Mouse (Mus musculus): Measurements from ENCODE around the gene Sirt1.
A peak's percentile ranks its signal among the peaks of the same experiment; 100 is the strongest.
"Not testable (repeated sequence)": the region's sequence is repeated elsewhere in the genome, so short reads cannot be mapped to it uniquely, and the experiment has no call there.

Gene Sirt1

GRCm38 (mm10) chr10:63388948-63389347 lies 7.4 kb upstream of the Sirt1 start:
- DNase-seq (ENCODE audit: low read depth, low spot score) = no peak

- peak; percentile 18 for DNase-seq (ENCODE audit: low read depth, low spot score)
These were observed 5.5 kb upstream of the Sirt1 start for GRCm38 (mm10) chr10:63386991-63387390.

GRCm38 (mm10) chr10:63386444-63386843 lies 4.9 kb upstream of the Sirt1 start:
- peak; percentile 88 for DNase-seq (ENCODE audit: low read depth, low spot score)

DNA sequence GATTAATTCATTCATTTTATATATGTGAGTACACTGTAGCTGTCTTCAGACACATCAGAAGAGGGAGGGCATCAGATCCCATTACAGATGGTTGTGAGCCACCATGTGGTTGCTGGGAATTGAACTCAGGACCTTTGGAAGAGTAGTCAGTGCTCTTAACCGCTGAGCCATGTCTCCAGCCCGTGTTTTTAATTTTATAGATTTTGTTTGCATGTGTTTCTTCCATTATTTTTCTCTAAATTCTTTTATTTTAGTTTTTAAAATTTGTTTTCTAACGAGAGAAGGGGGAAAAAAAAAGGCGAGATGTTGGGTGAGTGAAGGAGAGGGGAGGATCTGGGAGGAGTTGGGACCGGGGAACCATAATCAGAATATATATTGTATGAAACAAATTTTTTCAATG lies 4.4 kb upstream of the Sirt1 start:
- DNase-seq (ENCODE audit: low read depth, low spot score) = peak; percentile 36

DNA sequence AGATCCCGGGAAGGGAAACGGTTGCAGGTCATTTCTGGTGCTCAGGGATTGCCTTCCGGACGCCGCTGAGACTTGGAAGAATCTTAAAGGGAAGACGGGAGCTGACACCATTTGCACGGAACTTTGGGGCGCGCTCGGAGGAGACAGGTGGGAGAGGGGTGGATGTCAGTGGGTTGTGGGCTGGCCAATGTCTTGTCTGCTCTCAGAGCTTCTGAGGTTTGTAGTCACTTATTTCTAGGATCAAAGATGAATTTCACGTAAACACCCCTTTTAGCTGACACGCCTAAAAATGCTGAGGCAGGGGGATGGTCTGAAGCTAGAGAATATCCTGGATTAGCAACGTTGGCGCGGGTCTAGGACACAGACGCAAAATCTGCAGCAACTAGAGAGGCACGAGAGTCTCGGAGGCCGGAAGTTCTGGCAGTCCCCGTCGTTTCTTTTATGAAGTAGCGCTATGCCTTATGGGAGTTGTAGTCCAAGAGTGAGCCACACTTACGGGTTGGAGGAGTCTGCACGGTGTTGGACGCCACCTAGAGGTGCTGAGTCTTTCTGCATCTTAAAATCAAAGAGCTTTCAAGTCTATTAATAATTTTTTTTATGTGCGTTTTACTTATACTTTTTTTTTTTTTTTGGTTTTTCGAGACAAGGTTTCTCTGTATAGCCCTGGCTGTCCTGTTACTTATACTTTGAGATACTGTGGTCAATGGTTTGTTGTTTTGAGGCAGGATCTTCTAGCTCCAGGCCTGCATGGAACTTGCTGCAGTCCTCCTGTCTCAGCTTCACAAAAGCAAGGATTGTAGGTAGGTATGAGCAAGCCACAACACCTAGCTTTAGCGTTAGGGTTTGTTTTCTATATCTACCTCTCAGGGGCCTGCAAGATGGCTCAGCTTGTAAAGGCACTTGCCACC lies 1.1 kb upstream of the Sirt1 start, which contains the start of gene Dnajc12:
Dnajc12 (plus strand) TSS at position 72 of the 908 bp plus-strand sequence.
- DNase-seq (ENCODE audit: low read depth, low spot score) = peak; percentile 99

DNA sequence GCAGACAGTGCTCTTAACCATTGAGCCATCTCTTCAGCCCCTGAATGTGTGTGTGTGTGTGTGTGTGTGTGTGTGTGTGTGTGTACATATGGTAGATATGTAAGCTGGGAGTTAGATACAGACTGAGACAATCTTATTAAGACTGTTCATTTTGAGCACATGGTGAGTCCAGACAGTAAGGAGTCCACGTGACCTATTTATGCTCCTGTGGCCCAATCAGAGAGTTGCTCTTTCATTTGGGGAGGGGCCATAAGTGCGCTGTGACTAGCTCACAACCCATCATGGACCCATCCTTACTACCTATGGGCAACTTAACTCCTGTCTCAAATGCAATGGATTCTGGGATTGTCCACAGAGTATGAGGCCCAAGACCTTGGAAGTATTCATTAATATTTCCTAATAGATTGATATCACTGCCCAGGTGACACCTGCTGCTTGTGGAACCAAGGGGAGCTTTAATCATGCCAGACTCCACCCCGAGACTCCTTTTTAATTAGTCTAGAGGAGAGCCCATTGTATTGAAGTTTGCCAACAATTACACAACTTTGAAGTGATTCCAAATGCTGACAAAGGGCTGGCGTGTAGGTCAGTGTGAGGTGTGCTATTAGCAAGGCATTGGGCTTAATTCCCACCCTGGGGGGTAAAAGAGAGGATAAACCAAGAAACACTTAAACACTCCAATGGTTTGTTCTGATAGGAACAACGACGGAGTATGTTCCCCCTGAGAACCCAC lies 2.4 kb downstream of the Sirt1 start:
- DNase-seq (ENCODE audit: low read depth, low spot score) = no peak

GRCm38 (mm10) chr10:63377468-63377867 lies 4.0 kb downstream of the Sirt1 start:
- DNase-seq (ENCODE audit: low read depth, low spot score) = peak; percentile 86

DNA sequence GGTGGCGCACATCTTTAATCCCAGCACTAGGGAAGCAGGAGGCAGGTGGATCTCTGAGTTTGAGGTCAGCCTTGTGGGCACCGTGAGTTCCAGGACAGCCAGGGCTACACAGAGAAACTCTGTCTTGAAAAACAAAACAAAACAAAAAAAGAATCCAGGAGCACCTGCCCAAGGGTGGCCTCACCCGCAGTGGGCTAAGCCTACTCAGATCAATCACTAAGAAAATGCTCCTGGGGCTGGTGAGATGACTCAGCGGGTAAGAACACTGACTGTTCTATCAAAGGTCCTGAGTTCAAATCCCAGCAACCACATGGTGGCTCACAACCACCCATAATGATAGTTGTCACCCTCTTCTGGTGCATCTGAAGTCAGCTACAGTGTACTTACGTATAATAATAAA lies 5.2 kb downstream of the Sirt1 start:
- DNase-seq (ENCODE audit: low read depth, low spot score) = no peak

DNA sequence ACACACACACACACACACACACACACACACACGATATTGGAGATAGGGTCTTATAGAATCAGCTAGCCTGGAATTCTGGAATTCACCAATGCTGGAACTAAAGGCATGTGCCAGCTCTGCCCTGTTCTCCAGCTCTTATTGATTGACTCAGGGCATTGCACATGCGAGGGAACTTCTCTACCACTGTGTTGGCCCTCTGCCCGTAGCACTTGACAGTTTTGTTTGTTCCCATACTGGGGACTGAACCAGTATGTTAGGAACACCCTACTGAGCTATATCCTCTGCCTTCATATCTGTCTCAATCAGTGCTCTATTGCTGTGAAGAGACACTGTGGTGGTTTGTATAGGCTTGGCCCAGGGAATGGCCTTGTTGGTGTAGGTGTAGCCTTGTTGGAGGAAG lies 13.5 kb downstream of the Sirt1 start:
- no peak for DNase-seq (ENCODE audit: low read depth, low spot score)

DNA sequence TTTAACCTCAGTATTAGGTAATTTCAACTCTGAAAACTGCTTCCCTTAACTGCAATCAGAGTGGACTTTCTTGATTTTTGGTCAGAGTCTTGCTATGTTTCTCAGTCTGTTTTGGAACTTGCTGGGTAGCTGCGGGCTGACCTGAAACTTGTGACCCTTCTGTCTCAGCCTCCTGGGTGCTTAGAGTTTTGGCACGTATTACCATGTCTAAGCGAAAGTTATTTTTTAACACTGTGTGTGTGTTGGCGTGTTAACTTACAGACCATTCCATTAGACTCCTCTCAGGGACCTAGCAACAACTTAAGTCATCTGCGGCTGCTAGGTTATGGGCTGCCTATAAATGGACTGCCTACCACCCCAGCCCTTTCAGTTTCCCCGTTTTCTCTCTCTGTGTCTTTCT lies 14.1 kb downstream of the Sirt1 start:
- no peak for DNase-seq (ENCODE audit: low read depth, low spot score)

DNA sequence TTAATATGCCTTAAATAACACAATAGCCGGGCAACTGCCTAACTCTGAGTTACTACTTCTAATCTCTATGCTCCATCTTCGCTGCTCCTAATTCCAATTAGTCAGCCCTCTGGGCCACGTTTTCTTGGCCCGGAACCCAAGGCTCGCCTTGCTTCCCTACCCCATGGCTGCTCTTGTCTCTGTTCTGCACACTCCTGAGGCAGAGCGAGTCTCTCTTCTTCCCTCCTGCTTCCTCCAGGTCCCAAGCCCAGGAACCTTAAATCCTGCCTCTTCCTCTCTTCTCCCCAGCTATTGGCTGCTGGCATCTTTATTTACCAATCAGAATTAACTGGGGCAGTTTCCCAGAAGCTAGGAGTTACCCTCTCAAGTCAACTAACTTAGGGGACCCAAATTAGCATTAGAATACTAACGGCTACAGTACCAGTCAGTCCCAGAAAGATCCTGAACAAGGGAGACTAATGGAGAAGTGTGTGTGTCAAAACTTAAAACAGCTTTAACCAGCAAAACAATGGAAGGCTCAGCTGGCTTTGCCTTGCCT lies 15.5 kb downstream of the Sirt1 start:
- no peak for DNase-seq (ENCODE audit: low read depth, low spot score)

- no peak for DNase-seq (ENCODE audit: low read depth, low spot score)
These were observed 21.0 kb downstream of the Sirt1 start for GRCm38 (mm10) chr10:63360502-63360901.

DNA sequence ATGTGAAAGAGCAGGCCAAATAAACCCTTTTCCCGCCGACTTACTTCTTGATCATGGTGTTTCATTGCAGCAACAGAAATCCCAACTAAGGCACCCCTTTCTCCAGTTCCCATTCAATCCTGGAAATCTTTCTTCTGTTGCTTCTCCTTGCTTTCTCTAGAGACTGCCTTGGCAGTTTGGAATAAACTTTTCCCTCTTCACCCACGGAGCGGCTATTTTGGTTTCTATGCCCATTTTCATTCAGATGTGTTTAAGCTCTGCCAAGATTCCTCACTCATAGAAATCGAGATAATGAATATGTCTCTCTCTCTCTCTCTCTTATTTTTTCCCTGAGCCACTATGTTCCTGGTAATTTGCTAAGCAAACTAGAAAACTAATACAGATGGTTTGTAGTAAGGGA lies 29.4 kb downstream of the Sirt1 start:
- no peak for DNase-seq (ENCODE audit: low read depth, low spot score)

DNA sequence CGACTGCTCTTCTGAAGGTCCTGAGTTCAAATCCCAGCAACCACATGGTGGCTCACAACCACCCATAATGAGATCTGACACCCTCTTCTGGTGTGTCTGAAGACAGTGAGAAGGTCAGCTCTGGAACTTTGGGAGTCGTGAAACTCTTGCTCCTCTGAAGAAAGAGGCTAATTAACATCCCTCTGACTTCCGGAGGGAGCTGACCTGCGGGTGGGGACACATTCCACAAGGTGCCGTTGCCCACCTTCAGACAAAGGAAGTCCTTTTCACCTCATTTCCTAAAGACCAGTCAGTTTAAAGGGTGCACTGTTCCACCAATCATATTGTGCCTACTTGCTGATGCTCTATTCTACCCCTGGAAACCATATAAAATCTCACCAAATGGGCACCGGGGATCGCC lies 30.4 kb downstream of the Sirt1 start:
- DNase-seq (ENCODE audit: low read depth, low spot score) = not testable (repeated sequence)

GRCm38 (mm10) chr10:63350666-63351065 lies 30.8 kb downstream of the Sirt1 start:
- DNase-seq (ENCODE audit: low read depth, low spot score) = no peak

DNA sequence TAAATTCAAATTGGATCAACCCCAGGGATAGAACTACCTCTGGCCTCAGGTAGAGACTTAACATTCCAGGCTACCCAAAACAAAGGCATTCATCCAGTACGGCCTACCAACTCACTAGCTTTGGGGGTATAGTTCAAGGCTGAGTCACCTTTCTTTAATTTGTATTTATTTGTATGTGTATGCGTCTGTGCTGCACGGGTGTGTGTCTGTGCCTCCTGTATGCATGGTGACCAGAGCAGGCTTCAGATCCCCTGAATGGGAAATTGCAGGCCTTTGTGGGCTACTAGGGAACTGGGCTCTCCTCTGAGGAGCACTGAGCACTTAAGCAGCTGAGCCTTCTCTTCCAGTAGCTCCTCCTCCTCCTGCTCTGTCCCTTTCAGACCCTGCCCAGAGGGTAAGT lies 33.2 kb downstream of the Sirt1 start:
- DNase-seq (ENCODE audit: low read depth, low spot score) = no peak

DNA sequence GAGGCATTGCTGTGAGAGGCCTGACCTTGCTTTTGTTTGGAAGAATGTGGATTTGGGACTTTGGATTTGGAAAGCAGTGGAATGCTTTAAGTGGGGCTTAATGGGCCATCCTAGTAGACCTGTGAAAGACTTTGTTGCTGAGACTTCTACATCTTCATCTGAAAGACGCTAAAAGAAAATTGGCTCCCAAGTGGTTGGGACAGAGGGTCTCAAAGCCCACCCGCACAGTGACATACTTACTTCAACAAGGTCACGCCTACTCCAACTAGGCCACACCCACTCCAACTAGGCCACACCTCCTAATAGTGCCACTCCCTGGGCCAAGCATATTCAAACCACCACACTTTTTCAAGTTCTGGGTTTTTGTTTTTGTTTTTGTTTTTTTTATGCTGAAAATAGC lies 36.8 kb downstream of the Sirt1 start:
- DNase-seq (ENCODE audit: low read depth, low spot score) = no peak

GRCm38 (mm10) chr10:63341351-63341750 lies 40.2 kb downstream of the Sirt1 start:
- DNase-seq (ENCODE audit: low read depth, low spot score) = no peak

- peak; percentile 43 for DNase-seq (ENCODE audit: low read depth, low spot score)
These were observed 42.4 kb downstream of the Sirt1 start for GRCm38 (mm10) chr10:63338914-63339643.

- peak; percentile 33 for DNase-seq (ENCODE audit: low read depth, low spot score)
These were observed 43.3 kb downstream of the Sirt1 start for GRCm38 (mm10) chr10:63337951-63338836.

GRCm38 (mm10) chr10:63337326-63337725 lies 44.2 kb downstream of the Sirt1 start:
- no peak for DNase-seq (ENCODE audit: low read depth, low spot score)

All from 3T3-L1 (cell line).